Mouse (Mus musculus): ENCODE data around the gene Zfp27. TPM values are rescaled to one million over a fixed set of nuclear protein-coding genes. Genes with fewer than 3 reads are reported as not detected.
A peak's percentile ranks its signal among the peaks of the same experiment; 100 is the strongest.
"Not testable (repeated sequence)": the region's sequence is repeated elsewhere in the genome, so short reads cannot be mapped to it uniquely, and the experiment has no call there.

Gene Zfp27
- total and polyA plus RNA-seq, 2 experiments from 2014 or later, result 9.4 to 19.5 TPM

DNA sequence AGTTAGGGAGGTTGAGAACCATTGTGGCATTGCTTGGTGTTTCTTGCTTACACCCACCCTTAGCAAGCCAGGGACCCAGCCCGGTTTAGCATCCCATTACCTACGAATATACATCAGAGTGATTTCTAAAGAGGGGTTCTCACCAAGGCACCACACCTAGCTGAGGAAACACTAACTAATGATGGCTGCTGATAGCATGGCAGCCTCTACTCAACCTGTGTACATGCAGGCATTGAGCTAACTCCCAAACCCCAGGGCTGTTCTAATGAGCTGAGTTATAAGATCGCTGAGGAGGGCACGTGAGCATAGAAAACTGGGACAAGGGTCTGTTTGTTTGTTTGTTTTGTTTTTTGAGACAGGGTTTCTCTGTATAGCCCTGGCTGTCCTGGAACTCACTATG lies 13.6 kb downstream of the Zfp27 start:
- H3K27me3 ChIP-seq (ENCODE audit: insufficient read depth, low read length), result no peaks in the 10 kb centered on the region
- no peak overlapping the region for H3K4me2 ChIP-seq (ENCODE audit: low read depth)
- no peak for TF ChIP-seq CTCF (IDR thresholded peaks at IDR 0.05; ENCODE audit: low read depth)
- no peak overlapping the region for H3K9ac ChIP-seq
- no peak for ATAC-seq
- WGBS, result 98% methylated on average over 4 of the region's 4 CpGs
- H3K27ac ChIP-seq (ENCODE audit: low read depth, low read length), result no peak overlapping the region
- peaks cover 63% of the 10 kb centered on the region for H3K36me3 ChIP-seq (ENCODE audit: insufficient read depth)
- peaks cover 19% of the 10 kb centered on the region for H3K9me3 ChIP-seq (ENCODE audit: low read length)
- H3K4me1 ChIP-seq (ENCODE audit: insufficient read depth), result no peaks in the 10 kb centered on the region
- DNase-seq, result no peak
- H3K4me3 ChIP-seq (ENCODE audit: low read depth, low read length), result no peak overlapping the region

DNA sequence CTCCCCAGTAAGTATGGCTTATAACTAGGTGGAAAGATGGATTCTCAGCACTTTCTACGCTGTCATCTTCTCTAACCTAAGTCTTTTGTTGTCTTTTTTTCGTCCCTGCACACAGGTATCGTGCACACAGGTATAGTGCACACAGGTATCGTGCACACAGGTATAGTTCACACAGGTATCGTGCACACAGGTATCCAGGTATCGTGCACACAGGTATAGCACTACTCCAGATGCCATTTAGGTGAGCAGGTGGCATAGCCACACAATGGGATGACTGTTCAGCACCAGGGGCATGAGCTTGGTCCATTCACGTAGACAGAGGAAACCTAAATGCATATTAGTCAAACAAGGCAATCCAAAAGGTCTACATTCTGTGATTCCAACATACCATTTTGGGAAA lies 15.9 kb downstream of the Zfp27 start:
- peaks cover 28% of the 10 kb centered on the region for H3K9me3 ChIP-seq (ENCODE audit: low read length)
- 99% methylated on average over 7 of the region's 7 CpGs for whole genome bisulfite sequencing

DNA sequence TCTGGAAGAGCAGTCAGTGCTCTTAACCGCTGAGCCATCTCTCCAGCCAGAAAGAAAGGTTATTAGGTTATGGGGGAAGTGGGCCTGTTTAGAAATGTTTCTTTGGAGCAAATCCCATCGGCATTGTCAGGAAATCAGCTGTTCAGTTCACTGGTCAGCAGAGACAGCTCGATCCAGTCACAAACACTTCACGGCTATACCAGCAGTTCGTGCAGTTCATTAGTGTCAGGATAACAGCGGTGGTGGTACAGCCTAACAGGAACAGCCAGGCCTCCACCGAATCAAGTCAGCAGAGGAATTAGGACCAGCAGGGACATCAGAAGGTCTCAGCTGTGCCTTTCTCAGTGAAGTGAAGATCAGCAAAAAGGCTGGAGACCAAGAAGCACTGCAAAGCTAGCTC lies 25.5 kb downstream of the Zfp27 start:
- no peak overlapping the region for H3K4me2 ChIP-seq (ENCODE audit: low read depth)
- 89% methylated on average over 7 of the region's 7 CpGs for WGBS

More for the DNA sequence above, 15.9 kb downstream of the Zfp27 start:
- no peak for TF ChIP-seq CTCF (IDR thresholded peaks at IDR 0.05; ENCODE audit: low read depth)
- H3K4me3 ChIP-seq (ENCODE audit: low read depth, low read length), result no peak overlapping the region
- ATAC-seq, result no peak
- DNase-seq, result no peak
- peaks cover 47% of the 10 kb centered on the region for H3K36me3 ChIP-seq (ENCODE audit: insufficient read depth)
- H3K27ac ChIP-seq (ENCODE audit: low read depth, low read length), result no peak overlapping the region
- no peak overlapping the region for H3K4me2 ChIP-seq (ENCODE audit: low read depth)
- no peaks in the 10 kb centered on the region for H3K4me1 ChIP-seq (ENCODE audit: insufficient read depth)
- no peak overlapping the region for H3K9ac ChIP-seq
- H3K27me3 ChIP-seq (ENCODE audit: insufficient read depth, low read length), result no peaks in the 10 kb centered on the region

DNA sequence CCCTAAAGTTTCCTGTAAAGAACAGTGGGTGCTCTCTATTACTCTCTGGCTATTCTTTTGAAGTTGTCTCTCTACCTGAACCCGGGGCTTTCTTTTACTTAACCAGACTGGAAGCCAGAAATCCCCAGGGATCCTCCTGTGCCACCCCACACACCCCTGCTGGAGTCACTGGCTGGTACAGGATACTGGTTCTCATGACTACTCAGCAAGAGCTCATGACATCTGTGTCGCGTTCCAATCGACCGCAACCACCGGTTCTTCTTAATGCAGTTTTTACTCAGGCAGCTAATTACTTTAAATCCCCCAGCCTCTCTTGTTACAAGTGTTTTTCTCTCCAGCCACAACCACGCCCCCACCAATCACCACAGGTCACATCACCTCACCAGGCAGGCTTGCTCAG lies 26.3 kb downstream of the Zfp27 start:
- H3K4me1 ChIP-seq (ENCODE audit: insufficient read depth), result no peaks in the 10 kb centered on the region
- no peak overlapping the region for H3K9ac ChIP-seq
- TF ChIP-seq CTCF (IDR thresholded peaks at IDR 0.05; ENCODE audit: low read depth), result no peak
- DNase-seq, result no peak
- no peak overlapping the region for H3K27ac ChIP-seq (ENCODE audit: low read depth, low read length)
- H3K9me3 ChIP-seq (ENCODE audit: low read length), result peaks cover 12% of the 10 kb centered on the region
- H3K36me3 ChIP-seq (ENCODE audit: insufficient read depth), result peaks cover 21% of the 10 kb centered on the region
- no peaks in the 10 kb centered on the region for H3K27me3 ChIP-seq (ENCODE audit: insufficient read depth, low read length)
- ATAC-seq, result no peak
- WGBS, result 58% methylated on average over 7 of the region's 7 CpGs
- no peak overlapping the region for H3K4me2 ChIP-seq (ENCODE audit: low read depth)
- no peak overlapping the region for H3K4me3 ChIP-seq (ENCODE audit: low read depth, low read length)

More for the DNA sequence above, 25.5 kb downstream of the Zfp27 start:
- H3K27ac ChIP-seq (ENCODE audit: low read depth, low read length), result no peak overlapping the region
- H3K9ac ChIP-seq, result no peak overlapping the region
- peaks cover 12% of the 10 kb centered on the region for H3K36me3 ChIP-seq (ENCODE audit: insufficient read depth)
- H3K27me3 ChIP-seq (ENCODE audit: insufficient read depth, low read length), result no peaks in the 10 kb centered on the region
- H3K4me1 ChIP-seq (ENCODE audit: insufficient read depth), result no peaks in the 10 kb centered on the region
- ATAC-seq (no peak), DNase-seq (no peak)
- 0 out of 2 replicates have a peak, but pooled peaks cover 4% of the 10 kb centered on the region for H3K9me3 ChIP-seq (ENCODE audit: low read length)
- H3K4me3 ChIP-seq (ENCODE audit: low read depth, low read length), result no peak overlapping the region
- no peak for TF ChIP-seq CTCF (IDR thresholded peaks at IDR 0.05; ENCODE audit: low read depth)

DNA sequence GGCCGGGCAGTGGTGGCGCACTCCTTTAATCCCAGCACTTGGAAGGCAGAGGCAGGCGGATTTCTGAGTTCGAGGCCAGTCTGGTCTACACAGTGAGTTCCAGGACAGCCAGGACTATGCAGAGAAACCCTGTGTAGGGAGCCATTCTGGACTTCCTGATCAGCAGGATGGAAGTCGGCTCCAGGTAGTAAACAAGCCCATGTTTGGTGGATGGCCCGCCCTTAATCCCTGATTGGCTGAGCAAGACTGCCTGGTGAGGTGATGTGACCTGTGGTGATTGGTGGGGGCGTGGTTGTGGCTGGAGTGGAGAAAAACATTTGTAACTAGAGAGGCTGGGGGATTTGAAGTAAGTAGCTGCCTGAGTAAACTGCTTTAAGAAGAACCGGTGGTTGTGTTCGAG lies 28.8 kb downstream of the Zfp27 start:
- not testable (repeated sequence) for H3K9ac ChIP-seq; H3K27ac ChIP-seq (ENCODE audit: low read depth, low read length); DNase-seq; H3K4me2 ChIP-seq (ENCODE audit: low read depth); H3K4me1 ChIP-seq (ENCODE audit: insufficient read depth); H3K27me3 ChIP-seq (ENCODE audit: insufficient read depth, low read length); ATAC-seq; H3K4me3 ChIP-seq (ENCODE audit: low read depth, low read length)
- peaks cover 22% of the 10 kb centered on the region for H3K9me3 ChIP-seq (ENCODE audit: low read length)
- H3K36me3 ChIP-seq (ENCODE audit: insufficient read depth), result peaks cover 32% of the 10 kb centered on the region
- WGBS, result 96% methylated on average over 9 of the region's 9 CpGs

DNA sequence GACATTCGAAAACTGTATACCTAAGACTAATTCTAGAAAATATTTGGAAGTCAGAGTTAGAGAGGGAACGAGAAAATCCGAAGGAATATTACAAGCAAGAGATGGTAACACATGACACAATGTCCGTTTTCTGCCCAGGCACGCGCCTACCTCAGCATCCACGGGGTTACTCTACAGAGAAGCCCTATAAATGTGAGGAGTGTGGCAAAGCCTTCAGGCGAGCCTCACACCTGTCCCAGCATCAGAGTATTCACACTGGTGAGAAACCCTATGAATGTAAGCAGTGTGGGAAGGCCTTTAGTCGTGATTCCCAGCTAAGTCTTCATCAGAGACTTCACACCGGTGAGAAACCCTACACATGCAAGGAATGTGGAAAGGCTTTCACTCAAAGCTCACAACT lies 32.1 kb downstream of the Zfp27 start:
- Histone ChIP-seq H3K4me1 (ENCODE audit: insufficient read depth) (no peaks in the 10 kb centered on the region), H3K27ac (ENCODE audit: low read depth, low read length) (no peak overlapping the region), H3K27me3 (ENCODE audit: insufficient read depth, low read length) (no peaks in the 10 kb centered on the region), H3K36me3 (ENCODE audit: insufficient read depth) (peaks cover 32% of the 10 kb centered on the region), H3K4me3 (ENCODE audit: low read depth, low read length) (no peak overlapping the region), H3K9ac (no peak overlapping the region), H3K4me2 (ENCODE audit: low read depth) (no peak overlapping the region), H3K9me3 (ENCODE audit: low read length) (peaks cover 29% of the 10 kb centered on the region)
- ATAC-seq (no peak), DNase-seq (no peak)
- WGBS, result 95% methylated on average over 10 of the region's 10 CpGs
- no peak for TF ChIP-seq CTCF (IDR thresholded peaks at IDR 0.05; ENCODE audit: low read depth)

DNA sequence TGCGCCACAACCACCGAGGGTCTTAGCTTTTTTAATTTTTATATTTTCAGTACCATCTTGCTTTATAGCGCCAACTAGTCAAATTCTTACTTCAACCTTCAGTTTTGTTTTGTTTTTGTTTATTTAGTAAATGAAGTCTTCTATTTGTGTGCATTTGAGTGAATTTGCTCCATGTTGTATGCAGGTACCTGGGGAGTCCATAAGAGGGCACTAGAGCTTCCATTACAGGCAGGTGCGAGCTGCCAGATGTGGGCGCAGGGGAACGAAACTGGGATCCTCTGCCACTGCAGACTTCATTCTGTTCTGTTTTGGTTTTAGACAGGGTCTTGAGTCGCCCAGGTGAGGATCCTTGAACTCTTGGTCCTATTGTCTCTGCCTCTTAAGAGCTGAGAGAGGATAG lies 44.7 kb downstream of the Zfp27 start:
- ATAC-seq, result no peak
- H3K4me3 ChIP-seq (ENCODE audit: low read depth, low read length), result no peak overlapping the region
- DNase-seq, result no peak
- H3K9me3 ChIP-seq (ENCODE audit: low read length), result no peaks in the 10 kb centered on the region
- 0 out of 2 replicates have a peak, but pooled peaks have one; percentile 19 for TF ChIP-seq CTCF (IDR thresholded peaks at IDR 0.05; ENCODE audit: low read depth)
- no peak overlapping the region for H3K27ac ChIP-seq (ENCODE audit: low read depth, low read length)
- no peaks in the 10 kb centered on the region for H3K36me3 ChIP-seq (ENCODE audit: insufficient read depth)
- no peaks in the 10 kb centered on the region for H3K27me3 ChIP-seq (ENCODE audit: insufficient read depth, low read length)
- H3K4me1 ChIP-seq (ENCODE audit: insufficient read depth), result peaks cover 7% of the 10 kb centered on the region; the same call in 1 of the 2 replicates
- 91% methylated on average over 7 of the region's 7 CpGs for WGBS
- H3K4me2 ChIP-seq (ENCODE audit: low read depth), result no peak overlapping the region
- no peak overlapping the region for H3K9ac ChIP-seq
